Mouse (Mus musculus) embryonic facial prominence, embryonic 13.5 days (tissue): ENCODE data around the gene Zfp536. TPM values are rescaled to one million over a fixed set of nuclear protein-coding genes. Genes with fewer than 3 reads are reported as not detected.

ENCODE experiments used
- ATAC-seq: fragments of 200-750 bp; cut with Nextera tagmentation; 2 replicates; pipeline ENCODE4 v1.8.0; 2017; ENCODE audit warnings: low read depth; ENCODE audit not compliant: insufficient number of reproducible peaks, insufficient read depth, low FRiP score, low TSS enrichment
- H3K27ac ChIP-seq: fragments of 300-500 bp; sonication (generic); 2 replicates; pipeline ENCODE4 v1.5.1; 2015; ENCODE audit warnings: moderate library complexity, mild to moderate bottlenecking, inconsistent platforms
- H3K27me3 ChIP-seq: fragments of 300-500 bp; sonication (generic); 2 replicates; pipeline ENCODE4 v1.6.1; 2015; ENCODE audit warnings: mild to moderate bottlenecking, inconsistent platforms
- H3K36me3 ChIP-seq: fragments of 300-500 bp; sonication (generic); 2 replicates; pipeline ENCODE4 v1.6.1; 2015; ENCODE audit warnings: mild to moderate bottlenecking, inconsistent platforms
- H3K4me1 ChIP-seq: fragments of 300-500 bp; sonication (generic); 2 replicates; pipeline ENCODE4 v1.6.1; 2015; ENCODE audit warnings: inconsistent platforms
- H3K4me2 ChIP-seq: fragments of 300-500 bp; sonication (generic); 2 replicates; pipeline ENCODE4 v1.6.1; 2015; ENCODE audit warnings: moderate library complexity, mild to moderate bottlenecking, inconsistent platforms
- H3K4me3 ChIP-seq: fragments of 300-500 bp; sonication (generic); 2 replicates; pipeline ENCODE4 v1.5.1; 2015; ENCODE audit warnings: mild to moderate bottlenecking, inconsistent platforms
- H3K9ac ChIP-seq: fragments of 300-500 bp; sonication (generic); 2 replicates; pipeline ENCODE4 v1.6.1; 2015; ENCODE audit warnings: mild to moderate bottlenecking, inconsistent platforms
- H3K9me3 ChIP-seq: fragments of 300-500 bp; sonication (generic); 2 replicates; pipeline ENCODE4 v1.6.1; 2016; ENCODE audit warnings: inconsistent platforms
- WGBS: fragments of 180-500 bp; shearing (Covaris S2); methylation state at CpG from one replicate; pipeline ENCODE4 v1.1.7; 2015; ENCODE audit warnings: mixed read lengths; 5-methylcytosine and 5-hydroxymethylcytosine counted together
- polyA plus RNA-seq: library from polyadenylated mRNA; unstranded; fragments of >200 nt; fragmentation: Nextera tagmentation; extraction: Ambion mirVana; gene quantifications from 2 replicates; pipeline ENCODE4 v1.2.1, GENCODE M21; 2015

The Zfp536 gene
- polyA plus RNA-seq, 1 experiment from 2014 or later: 7.1 TPM

DNA sequence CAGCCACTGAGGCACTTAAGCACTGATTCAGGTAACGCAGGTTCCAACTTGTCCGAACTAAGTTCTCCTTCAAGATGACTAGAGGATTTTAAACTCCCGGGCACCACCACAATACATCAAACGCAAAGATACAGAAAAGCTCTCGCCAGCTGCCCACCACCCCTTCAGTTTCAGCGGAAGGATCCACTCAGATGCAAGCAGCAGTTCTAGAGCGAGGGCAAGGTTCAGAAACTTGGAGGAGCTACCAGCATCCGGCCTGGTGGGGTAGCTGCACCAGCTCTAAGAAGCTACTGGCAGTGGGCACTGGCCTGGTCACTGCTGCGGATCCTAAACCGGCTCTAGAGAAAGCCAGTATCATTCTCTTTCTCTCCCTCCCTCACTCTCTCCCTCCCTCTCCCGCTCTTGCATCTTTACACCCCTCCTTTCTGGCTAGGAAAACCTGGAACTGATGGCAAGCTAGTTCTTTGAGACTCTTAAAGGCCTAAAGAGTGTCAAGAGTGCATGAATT, 1.1 kb upstream of the Zfp536 start:
- Histone ChIP-seq H3K4me1 (peaks cover 32% of the 10 kb centered on the region), H3K9ac (no peak overlapping the region), H3K27ac (no peak overlapping the region), H3K4me3 (no peak overlapping the region), H3K4me2 (no peak overlapping the region), H3K9me3 (no peaks in the 10 kb centered on the region), H3K36me3 (no peaks in the 10 kb centered on the region), H3K27me3 (peaks cover 83% of the 10 kb centered on the region)
- no peak for ATAC-seq
- 26% methylated on average over 11 of the region's 11 CpGs for WGBS

DNA sequence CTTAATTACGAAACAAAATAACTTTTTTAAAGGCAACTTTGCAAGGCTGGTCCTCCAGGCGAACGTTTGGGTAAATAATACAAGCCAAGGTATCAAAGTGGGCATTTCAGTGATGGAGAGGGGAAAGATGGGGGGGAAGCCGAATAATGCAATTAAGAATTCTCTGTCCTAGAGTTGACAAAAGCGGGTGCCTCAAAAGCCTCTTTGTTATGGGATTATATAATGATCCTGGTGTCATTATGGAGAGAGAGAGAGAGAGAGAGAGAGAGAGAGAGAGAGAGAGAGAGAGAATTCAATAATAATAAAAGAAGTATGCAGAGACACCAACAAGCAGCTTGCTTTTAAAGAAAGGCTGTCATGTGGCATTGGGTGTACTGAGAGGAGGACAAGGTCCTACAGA, 465 bp upstream of the Zfp536 start:
- H3K9ac ChIP-seq: no peak overlapping the region
- no peaks in the 10 kb centered on the region for H3K36me3 ChIP-seq
- H3K27me3 ChIP-seq: peaks cover 89% of the 10 kb centered on the region
- peak overlapping the region; percentile 97; the same call in 1 of the 2 replicates for H3K4me2 ChIP-seq
- no peaks in the 10 kb centered on the region for H3K9me3 ChIP-seq
- no peak for ATAC-seq
- H3K4me3 ChIP-seq: peak overlapping the region; percentile 54; the same call in 1 of the 2 replicates
- H3K4me1 ChIP-seq: peaks cover 37% of the 10 kb centered on the region
- no peak overlapping the region for H3K27ac ChIP-seq
- 6% methylated on average over 5 of the region's 5 CpGs for WGBS

GRCm38 (mm10) chr7:37772376-37773311, 797 bp downstream of the Zfp536 start:
- H3K27me3 ChIP-seq: peaks cover 100% of the 10 kb centered on the region

DNA sequence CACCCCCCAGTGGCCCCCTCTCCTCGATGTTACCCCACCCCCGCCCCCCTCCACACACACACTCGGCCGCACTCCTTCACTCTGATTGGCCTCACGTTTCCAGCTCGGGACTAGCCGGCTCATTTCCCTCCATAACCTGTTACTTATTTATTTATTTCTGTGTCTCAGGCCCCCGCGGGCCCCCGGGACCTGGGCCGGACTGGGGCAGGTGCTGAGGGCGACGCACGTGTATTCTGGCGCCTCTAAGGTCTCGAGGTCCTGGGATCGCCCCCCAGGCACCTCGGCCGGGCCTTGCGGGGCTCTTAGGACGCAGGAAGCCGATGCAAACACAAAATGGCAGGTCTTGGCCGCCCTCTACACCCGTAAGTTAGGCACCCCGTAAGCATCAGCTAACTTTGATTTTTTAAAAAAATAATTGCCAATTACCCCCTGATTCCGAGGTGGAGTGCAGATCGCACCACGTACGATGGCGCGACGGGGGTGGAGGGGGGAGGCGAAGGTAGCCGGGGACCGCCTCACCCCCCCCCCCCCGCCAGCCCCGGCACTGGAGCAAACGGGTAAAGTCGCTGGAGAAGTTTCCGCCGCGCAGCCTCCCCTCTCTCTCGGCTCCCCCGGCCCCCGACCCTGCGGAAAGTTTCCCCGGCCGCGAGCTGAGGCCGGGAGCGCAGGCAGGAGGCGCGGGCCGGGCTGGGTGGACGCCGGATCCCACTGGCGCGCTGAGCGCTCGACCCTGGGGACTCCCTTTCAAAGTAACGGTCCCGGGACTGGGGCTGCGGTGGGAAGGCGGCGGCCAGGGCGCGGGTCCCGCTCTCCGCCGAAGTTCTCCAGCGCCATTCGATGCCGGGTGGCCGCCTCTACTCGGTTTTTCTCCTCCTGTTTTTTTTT, 1.7 kb downstream of the Zfp536 start:
- Histone ChIP-seq H3K27ac (no peak overlapping the region), H3K4me3 (peak overlapping the region; percentile 54), H3K36me3 (no peaks in the 10 kb centered on the region), H3K27me3 (peaks cover 98% of the 10 kb centered on the region), H3K4me2 (peak overlapping the region; percentile 97), H3K4me1 (peaks cover 38% of the 10 kb centered on the region), H3K9me3 (no peaks in the 10 kb centered on the region), H3K9ac (peak overlapping the region; percentile 68)
- WGBS: under 1% methylated on average over 75 of the region's 75 CpGs
- no peak for ATAC-seq

More at GRCm38 (mm10) chr7:37772376-37773311, 797 bp downstream of the Zfp536 start:
- no peak for ATAC-seq
- Histone ChIP-seq H3K27ac (no peak overlapping the region), H3K4me1 (peaks cover 38% of the 10 kb centered on the region), H3K4me3 (peak overlapping the region; percentile 54), H3K36me3 (no peaks in the 10 kb centered on the region), H3K4me2 (peak overlapping the region; percentile 97), H3K9ac (peak overlapping the region; percentile 68), H3K9me3 (no peaks in the 10 kb centered on the region)
- WGBS: under 1% methylated on average over 46 of the region's 46 CpGs

DNA sequence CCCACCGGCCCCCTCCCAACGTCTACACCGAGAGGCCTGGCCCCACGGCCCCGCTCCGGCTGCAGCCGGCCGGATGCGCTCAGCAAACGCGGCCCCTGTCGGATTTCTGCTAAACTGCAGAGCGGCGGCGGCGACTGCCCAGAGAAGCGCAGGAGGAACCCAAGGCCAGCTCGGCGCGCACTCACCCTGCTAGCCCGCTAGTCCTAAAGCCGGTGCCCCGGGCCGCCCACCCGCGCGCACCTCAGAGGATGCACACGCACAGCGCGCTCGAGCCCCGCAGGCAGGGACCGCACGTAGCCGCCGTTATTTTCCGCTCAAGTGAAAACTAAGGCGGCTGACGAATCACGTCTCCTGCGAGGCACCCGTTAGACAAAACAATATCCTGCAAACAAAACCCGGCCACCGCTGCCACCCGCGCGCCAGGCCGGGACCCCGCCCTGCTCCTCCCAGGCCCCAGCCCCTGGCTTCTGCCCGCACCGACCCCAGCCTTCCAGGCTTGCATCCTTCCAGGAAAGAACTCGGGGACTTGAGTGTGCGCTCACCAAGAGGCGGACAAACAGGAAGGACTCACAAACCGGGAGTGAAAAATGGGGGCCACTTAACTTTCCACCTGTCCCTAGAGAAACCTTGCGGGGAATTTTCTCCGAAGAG, 2.9 kb downstream of the Zfp536 start:
- Histone ChIP-seq H3K27ac (peak overlapping the region; percentile 64; the same call in 1 of the 2 replicates), H3K36me3 (no peaks in the 10 kb centered on the region), H3K4me1 (peaks cover 38% of the 10 kb centered on the region), H3K27me3 (peaks cover 98% of the 10 kb centered on the region), H3K9ac (peak overlapping the region; percentile 71), H3K4me3 (peak overlapping the region; percentile 54), H3K9me3 (no peaks in the 10 kb centered on the region), H3K4me2 (peak overlapping the region; percentile 97)
- under 1% methylated on average over 57 of the region's 57 CpGs for WGBS
- ATAC-seq: peak; percentile 65; the same call in 1 of the 2 replicates

DNA sequence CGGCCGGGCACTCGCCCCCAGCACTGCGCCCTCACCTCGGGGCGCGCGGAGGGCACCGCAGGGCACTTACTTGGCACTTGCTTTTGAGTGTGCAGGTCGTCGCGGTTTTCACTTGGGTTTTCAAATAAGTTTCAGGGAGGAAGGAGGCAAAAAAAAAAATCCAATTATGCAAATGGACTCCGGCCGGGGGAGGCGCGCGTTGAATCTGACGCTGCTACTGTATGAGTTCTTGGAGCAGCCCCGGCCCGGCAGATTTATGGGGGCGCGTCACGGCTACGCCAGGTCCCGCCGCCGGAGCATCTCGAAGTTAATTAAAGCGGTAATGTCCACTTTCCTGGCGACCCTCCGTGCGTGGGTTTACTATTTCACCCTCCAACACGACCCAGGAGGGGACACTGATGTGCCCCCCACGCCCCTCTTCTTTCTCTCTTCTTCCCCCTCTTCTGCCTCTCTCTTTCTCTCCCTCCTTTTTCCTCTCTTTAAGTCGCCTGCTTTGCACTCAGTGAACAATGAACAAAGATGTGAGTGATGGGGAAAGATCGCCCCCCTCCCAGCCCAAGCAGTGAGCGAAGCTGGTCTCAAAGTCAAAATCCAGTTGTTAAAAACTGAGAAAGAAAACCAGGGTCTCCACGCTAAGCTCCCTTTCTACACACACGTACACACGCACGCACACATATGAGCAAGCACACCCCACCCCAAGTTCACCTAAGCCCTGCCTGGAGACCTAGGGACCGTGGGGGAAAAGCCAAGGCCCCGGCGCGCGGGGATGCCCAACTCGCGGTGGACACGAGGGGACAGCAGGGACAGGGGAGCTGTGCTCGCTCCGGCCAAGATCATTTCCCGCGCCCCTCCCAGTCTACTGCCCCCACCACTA, 3.7 kb downstream of the Zfp536 start:
- Histone ChIP-seq H3K4me3 (peak overlapping the region; percentile 54), H3K4me2 (peak overlapping the region; percentile 97), H3K27me3 (peaks cover 98% of the 10 kb centered on the region), H3K36me3 (no peaks in the 10 kb centered on the region), H3K4me1 (peaks cover 38% of the 10 kb centered on the region), H3K9ac (peak overlapping the region; percentile 71), H3K27ac (peak overlapping the region; percentile 64; the same call in 1 of the 2 replicates), H3K9me3 (no peaks in the 10 kb centered on the region)
- ATAC-seq: 0 out of 2 replicates have a peak, but pooled peaks have one; percentile 7
- under 1% methylated on average over 53 of the region's 53 CpGs for WGBS

GRCm38 (mm10) chr7:37769004-37769403, 4.4 kb downstream of the Zfp536 start:
- peak overlapping the region; percentile 54 for H3K4me3 ChIP-seq
- H3K36me3 ChIP-seq: no peaks in the 10 kb centered on the region
- peaks cover 38% of the 10 kb centered on the region for H3K4me1 ChIP-seq
- H3K9ac ChIP-seq: peak overlapping the region; percentile 71
- ATAC-seq: no peak
- H3K27ac ChIP-seq: no peak overlapping the region
- H3K4me2 ChIP-seq: peak overlapping the region; percentile 97
- under 1% methylated on average over 28 of the region's 28 CpGs for WGBS
- peaks cover 93% of the 10 kb centered on the region for H3K27me3 ChIP-seq
- H3K9me3 ChIP-seq: no peaks in the 10 kb centered on the region

DNA sequence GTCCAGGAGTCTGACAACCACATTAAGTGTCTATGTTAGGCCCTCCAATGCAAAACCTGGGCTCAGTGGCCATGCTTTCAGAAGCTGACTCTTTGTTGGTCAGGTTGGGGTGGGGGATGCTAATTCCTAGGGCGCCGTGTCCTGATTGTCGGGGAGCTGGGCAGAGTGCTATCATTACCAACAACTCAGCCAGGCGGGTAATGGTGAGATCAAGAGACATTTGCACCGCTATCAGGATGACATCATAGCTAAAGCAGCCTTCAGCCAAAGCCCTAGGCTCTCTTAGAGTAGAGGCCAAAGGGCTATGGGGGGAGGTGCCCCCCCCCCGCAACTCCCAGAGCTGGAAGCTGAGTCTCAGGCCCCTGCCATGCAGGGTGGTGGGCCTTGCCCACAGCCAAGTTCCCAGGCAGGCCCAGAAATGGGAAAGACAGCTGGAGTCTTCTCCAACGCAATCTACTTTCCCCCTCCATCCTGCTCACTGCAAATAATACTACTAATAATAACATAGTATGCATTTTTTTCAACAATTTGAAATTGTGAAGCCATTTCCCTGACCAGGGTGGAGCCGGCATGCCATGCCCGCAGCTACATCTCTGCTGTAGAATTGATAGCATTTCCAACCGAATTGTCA, 5.0 kb downstream of the Zfp536 start:
- peak overlapping the region; percentile 71 for H3K9ac ChIP-seq
- peak overlapping the region; percentile 54 for H3K4me3 ChIP-seq
- WGBS: 9% methylated on average over 10 of the region's 10 CpGs
- no peaks in the 10 kb centered on the region for H3K36me3 ChIP-seq
- H3K4me2 ChIP-seq: peak overlapping the region; percentile 97
- ATAC-seq: no peak
- H3K27me3 ChIP-seq: peaks cover 91% of the 10 kb centered on the region
- H3K4me1 ChIP-seq: peaks cover 38% of the 10 kb centered on the region
- H3K27ac ChIP-seq: no peak overlapping the region
- H3K9me3 ChIP-seq: no peaks in the 10 kb centered on the region

- ATAC-seq: no peak
- H3K4me3 ChIP-seq: no peak overlapping the region
- no peak overlapping the region for H3K9ac ChIP-seq
- no peaks in the 10 kb centered on the region for H3K4me1 ChIP-seq
- no peaks in the 10 kb centered on the region for H3K9me3 ChIP-seq
- WGBS: 88% methylated on average over 5 of the region's 5 CpGs
- H3K27me3 ChIP-seq: 0 out of 2 replicates have a peak, but pooled peaks cover 3% of the 10 kb centered on the region
- H3K36me3 ChIP-seq: no peaks in the 10 kb centered on the region
- no peak overlapping the region for H3K27ac ChIP-seq
- no peak overlapping the region for H3K4me2 ChIP-seq
Observed at GRCm38 (mm10) chr7:37758886-37759285, 14.6 kb downstream of the Zfp536 start.

DNA sequence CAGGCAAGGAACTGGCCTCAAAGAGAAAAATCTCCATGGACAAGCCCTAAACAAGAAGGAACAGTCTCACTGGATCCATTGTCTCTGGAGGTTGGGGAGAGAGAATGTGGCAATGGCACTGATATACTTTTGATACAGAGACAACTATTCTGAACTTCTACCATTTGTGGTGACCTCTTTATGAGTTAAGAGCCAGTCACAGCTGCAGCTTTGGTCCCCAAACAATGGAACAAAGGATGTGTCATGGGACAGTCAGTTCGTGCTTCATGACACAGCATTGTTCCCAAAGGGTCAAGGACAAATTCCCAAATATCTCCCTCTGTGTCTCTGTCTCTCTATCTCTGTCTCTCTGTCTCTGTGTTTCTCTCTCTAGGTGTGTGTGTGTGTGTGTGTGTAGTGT, 20.4 kb downstream of the Zfp536 start:
- WGBS: 81% methylated on average over 1 of the region's 1 CpGs
- H3K9me3 ChIP-seq: no peaks in the 10 kb centered on the region
- no peak overlapping the region for H3K4me2 ChIP-seq
- peaks cover 3% of the 10 kb centered on the region; the same call in 1 of the 2 replicates for H3K27me3 ChIP-seq
- H3K27ac ChIP-seq: no peak overlapping the region
- H3K4me3 ChIP-seq: no peak overlapping the region
- ATAC-seq: no peak
- H3K9ac ChIP-seq: no peak overlapping the region
- H3K4me1 ChIP-seq: no peaks in the 10 kb centered on the region
- H3K36me3 ChIP-seq: no peaks in the 10 kb centered on the region
